Mouse (Mus musculus) right cerebral cortex, adult 2 months (tissue): Measurements from ENCODE around the gene Exosc1.
"Not testable (repeated sequence)": the region's sequence is repeated elsewhere in the genome, so short reads cannot be mapped to it uniquely, and the experiment has no call there.

Experiments
- DNase-seq, 2 experiments: peaks; one replicate each; pipeline ENCODE4 v3.0.0; 2021 to 2022; ENCODE audit warnings: low spot score in 2 of 2

The Exosc1 gene

DNA sequence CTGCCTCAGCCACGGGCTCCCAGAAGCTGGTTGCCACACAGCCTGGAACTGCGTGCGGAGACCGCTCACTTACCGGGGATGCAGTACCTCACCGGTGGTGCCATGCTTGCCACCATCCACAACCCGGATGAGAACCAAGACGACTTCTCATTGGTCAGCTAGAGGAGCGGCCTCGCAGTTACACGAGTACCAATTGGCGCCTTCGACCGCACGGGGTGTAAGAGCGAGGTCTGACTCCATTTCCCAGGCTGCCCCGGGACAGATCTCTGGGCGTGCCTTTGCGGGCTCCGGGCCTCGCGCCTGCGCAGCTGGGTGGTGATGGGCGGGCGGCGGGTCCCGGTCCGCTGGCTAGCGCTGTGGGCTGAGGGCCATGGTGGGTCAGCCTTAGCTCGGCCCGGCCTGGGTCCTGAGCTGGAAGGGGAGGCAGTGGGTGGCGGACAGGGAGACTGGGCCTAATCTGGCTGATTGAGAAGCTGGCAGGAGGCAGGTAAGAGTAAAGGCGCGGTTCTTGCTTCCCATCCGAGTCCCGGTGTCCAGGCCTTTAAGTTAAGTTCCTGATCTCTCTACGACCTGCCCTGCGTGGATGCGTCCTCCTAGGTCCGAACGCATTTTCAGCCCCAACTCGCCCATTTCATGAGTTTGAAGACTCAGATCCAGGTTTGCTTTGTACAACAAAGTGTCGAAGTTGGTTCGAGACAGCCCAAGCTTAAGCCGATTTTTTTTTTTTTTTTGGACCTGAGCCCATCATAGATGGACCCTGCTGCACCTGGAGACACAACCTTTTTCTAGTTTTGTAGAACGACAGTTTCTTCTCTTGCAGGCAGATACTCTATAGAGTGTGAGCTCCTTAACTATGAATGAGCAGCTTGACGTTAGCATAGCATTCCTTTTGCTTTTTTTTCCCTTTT, at the start of gene Exosc1, which contains the start of gene Zdhhc16:
TSS of gene Exosc1 (minus strand) at position 245 of the 908 bp plus-strand sequence.
TSS of gene Zdhhc16 (plus strand) at position 302 of the 908 bp plus-strand sequence.
- peak; percentile 100 for DNase-seq

DNA sequence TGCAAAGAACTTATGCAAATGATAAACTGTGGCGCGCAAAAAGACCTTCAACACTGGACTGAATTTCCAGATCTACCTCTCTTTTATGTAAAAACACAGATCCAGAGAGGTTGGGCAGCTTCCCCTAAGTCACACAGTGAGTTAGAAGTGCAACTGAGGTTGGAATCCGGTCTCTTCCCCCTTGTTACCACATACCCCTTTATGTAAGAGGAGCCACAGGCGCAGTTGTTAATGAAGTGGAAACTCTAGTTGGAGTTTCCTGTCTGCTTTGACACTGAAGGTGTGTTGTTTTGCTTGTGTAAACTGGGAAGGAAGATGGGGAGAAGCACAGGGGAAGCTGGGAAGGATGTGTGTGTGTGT, 49.5 kb upstream of the Exosc1 start:
- DNase-seq, result no peak

DNA sequence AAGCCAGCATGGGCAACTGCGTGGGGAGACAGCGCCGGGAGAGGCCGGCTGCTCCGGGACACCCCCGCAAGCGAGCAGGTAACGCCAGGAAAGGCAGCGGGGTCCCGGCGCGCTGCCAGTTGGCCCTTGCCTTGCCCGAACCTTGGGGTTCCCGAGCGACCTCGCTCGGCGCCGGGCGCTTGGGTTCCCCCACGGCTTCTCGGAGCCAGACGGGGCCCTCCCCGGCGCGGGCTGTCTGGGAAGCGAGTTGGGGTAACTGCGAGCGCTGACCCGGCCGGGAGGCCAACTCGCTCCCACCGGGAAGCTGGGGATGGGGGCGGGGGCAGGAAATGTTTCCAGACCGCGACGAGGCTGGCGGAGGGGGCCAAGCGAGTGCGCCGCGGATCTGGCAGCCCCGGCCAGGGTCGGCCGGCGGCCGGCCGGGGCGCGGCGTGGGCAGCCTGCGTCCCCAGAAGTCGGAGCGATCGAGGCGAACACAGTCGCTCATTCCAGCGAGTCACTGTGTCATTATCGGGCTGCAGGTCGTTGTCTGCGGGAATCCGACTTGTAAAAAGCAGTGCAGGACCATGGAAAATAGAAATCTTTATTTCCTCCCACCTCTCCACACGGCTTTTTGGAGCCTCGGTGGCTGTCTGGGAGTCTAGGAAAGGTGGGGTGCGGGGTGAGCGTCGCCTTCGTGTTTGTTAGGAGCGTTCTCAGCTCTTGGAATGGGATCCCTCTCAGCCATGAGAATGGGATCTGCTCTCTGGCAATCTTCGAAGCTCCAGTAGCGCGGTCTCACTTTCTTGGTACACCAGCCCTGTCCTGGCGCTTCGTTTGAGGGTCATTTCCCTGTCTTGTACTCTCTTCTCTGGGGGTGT, 48.9 kb upstream of the Exosc1 start:
- peak; percentile 17 to 34 for DNase-seq

DNA sequence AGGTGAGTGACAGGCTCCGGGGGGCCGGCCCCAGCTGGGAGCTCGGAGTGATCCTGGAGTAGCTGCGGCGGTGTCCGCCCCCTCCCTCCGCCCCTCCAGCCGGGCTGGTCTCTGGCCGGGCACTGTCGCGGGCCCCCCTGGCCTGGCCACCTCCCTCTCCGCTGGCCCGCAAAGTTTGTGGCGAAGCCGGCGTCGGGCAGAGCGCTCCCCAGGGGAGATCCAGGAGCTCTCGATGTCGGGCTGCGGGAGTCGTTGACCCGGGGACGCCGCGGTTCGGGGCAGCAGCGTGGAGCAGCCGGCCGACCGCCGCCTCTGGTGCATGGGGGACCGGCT, 48.3 kb upstream of the Exosc1 start, which contains the start of gene Ubtd1:
TSS of gene Ubtd1 (plus strand) at position 169 of the 333 bp plus-strand sequence.
- DNase-seq, result no peak

DNA sequence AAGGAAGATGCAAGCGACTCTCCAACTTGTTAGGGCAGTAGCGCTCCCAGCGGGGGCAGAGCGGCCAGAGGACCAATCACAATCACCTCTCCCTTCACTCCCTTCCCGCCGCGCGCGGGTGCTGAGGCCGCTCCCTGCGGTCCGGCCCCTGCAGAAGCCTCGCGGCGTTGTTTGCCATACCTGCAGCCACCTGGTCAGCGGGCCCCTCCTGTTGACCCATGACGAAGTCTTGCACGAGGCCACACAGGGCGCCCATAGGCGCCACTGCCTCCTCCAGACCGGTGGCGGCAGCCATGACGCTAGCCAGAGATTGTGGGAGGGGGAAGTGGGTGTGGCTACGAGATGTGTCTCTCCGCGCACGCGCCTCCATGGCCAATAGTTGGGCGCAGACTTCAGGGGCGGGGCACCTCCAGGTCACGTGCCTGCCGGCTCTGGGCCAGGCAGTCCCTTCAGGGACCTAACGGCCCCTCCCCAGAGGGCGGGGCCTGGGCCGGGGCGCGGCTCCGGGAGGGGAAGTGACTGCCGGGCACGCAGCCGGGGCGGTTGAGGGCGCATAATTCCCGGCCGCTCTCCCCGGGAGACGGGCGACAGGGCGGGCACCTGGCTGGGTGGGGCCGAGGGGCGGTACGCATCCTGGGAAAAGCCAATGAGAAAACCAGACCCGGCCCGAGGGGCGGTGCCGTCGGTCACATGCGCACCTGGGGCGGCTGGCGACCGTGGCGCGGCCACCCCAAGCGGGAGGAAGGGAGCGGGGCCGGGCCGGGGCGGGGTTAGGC, 47.8 kb upstream of the Exosc1 start, which contains the start of gene Mms19:
TSS of gene Mms19 (minus strand) at position 339 of the 776 bp plus-strand sequence.
- peak; percentile 97 to 99 for DNase-seq

DNA sequence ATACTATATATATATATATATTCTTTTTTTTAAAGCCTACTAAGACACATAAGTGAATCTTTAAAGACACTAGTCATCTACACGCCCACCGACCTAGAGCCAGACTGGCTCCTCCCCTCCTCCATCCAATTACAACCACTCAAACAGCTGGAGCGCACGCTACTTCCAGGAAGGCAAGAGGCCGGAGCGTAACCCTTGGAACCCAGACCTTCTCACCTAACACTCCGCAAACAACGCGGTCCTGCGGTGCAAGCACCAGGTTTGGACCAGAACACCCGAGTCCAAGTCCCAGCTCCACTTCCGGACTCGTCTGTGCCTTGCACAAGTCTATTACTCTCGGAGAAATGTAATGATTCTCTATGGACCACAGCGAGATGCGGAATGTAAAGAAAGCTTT, 47.2 kb upstream of the Exosc1 start:
- DNase-seq, result peak in 1 of 2 experiments; percentile 39

DNA sequence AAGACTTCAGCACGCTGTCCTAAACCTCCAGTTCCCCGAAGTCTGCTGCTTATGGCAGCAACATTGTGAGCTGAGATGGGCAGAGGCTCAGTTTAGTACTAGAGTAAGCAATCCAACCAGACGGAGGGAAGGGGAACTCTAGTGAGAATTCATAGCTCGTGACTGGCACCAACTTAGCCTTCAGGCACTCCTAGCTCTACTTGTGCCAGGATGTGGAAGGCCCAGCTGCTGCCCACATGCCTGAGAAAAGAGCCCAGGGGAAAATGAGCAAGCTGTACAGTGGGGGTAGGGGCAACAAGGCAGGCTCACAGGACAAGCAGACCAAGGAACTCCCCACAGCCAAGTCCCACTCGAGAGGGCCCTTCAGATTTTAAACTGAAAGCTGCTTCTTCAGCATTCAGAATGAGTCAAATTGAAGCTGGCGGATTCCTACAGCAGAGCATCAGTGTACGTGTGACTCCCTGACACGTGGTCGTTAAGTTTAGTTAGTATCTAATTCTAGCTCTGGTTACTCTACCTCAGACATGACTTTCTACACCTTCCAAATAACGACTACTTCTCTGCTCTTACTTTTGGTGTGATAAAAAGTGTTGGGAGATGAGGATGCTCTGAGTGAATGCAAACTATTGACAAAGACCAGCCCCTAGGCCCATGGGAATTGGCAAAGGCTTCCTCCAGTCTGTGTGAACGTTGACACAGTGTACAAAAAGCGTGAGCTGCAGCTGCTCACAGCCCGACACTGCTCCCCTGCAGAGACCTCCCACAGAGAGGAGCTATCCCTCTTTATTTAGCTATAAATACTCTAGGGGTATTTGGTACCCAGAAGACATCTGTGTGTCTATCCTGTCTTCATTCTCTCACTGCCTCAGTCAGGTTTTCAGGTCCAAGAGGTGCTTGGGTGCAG, 40.9 kb upstream of the Exosc1 start:
- DNase-seq, result peak; percentile 29 to 42

DNA sequence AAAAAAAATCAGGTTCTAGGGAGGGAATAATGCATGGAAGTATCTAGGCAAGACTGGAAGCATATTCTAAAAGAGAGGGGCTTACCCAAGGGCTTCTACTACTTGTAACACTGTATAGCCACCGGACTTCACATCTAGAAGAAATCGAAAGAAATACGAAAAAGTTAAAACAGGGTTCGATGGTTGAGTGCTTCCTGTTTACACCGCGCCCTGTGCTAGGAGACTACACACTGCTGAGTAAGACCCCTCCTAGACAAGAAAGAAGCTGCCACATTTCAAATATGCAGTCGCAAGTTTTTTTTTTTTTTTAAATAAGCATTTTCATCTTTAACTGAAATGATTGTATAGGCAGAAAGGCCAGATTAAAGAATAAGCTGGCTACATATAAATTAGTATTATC, 36.4 kb upstream of the Exosc1 start:
- DNase-seq, result no peak

DNA sequence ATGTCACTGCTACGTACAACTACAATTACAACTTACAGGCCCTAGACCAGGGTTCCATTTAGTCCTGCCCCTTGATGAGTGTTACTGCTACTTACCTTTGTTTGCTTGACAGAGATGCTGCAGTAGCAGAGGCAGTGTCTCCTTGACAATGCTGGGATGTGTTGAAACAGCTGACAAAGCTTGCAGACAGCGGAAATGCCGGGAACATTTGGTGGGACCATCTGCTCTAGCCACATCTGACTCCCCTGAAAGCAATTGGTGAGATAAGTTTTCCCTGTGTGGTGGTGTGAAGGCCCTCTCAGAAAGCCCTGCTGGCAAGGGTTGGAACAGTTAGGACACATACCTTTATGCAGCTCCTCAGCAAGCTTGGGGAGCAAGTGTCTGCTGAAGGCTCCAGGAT, 20.4 kb upstream of the Exosc1 start:
- DNase-seq, result peak in 1 of 2 experiments; percentile 42

DNA sequence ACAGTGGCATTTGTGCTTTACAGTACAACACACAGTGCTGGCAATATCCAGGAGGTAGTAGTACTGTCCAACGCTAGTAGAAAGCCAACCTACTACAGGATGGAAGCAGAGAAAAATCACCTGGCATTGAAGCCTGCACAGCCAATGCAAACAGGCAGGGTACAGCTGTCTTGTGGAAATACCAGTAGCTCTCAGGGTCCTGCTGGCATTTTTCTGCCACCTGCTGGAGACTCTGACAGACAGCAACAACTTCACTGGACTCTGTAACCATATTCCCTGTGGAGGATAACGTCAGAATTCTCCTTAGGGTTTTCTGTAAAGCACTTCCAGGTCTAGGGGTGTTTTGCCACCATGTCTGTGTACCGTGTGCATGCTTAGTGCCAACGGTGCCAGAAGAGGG, 19.1 kb upstream of the Exosc1 start:
- no peak for DNase-seq

DNA sequence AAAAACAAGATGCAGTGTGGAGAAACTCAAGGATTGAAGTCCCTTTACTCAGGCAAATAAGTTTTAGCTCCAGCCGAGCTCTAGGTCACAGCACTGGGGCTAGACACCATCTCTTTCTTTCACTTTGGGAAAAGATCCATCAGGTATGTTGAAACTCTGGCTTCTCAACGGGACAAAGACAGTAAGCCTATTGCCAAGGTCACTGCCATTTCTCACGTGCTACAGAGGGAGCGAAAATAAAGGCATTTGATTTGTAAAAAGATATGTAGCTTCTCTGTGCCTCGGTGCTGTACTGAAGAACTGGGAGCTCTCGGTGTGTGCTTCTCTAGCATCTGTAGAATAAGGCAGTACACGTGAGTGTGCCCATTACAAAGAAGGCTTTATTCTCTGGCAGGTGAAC, 10.6 kb upstream of the Exosc1 start:
- DNase-seq, result no peak

DNA sequence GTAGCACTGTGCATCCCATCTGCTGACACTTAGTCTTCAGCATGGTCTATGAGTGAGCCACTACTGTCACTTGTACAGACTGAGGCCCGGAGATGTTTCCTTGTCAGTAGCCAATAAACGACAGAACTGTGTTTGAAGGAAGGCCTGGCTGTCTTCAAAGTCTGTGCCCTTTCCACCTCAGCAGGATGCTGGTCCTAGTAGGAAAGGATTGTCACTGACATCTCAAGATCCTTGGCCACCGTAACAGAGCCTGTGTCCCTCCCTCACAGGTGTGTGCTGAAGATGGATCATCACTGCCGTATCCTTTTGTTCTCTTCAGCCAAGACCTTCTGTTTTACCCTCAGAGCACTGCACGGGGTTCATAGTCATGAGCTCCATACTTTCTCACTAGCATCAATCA, 5.3 kb upstream of the Exosc1 start:
- no peak for DNase-seq

DNA sequence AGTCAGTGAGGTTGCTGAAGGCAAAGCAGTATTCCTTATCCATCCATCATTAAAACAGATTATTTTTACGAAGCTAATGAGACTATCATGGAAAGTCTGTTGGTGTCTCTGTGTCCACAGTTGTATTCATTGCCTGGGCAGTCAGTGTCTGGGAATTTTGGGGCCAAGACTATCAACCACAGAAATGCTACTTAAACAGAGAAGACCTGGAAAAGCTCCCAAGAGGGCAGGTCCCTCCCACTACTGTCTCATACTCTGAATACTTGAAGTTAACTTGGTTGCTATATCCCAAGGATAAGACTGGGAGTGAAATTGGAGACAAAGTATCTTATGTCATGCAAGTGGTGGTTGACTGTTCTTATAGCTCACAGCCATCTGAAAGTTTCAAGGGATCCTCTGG, 2.7 kb upstream of the Exosc1 start:
- DNase-seq, result no peak

DNA sequence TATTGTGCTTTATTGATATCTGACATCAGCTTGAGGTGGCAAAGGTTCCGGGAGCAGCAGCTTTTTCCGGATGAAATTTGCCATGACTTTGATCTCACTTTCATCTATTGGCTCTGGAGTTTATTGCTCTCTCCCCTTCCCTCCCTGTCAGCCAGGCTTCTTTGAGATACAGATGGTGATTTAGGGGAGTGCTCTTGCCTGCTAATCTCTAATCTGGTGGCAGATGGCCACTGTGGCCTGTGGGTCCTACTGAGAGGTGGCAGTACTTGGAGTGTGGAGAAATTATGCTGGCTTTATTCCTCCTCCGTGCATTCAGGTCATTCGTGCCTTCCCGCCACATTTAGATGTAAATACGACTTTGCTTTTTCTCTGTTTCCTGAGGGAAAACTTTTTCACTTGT, 901 bp upstream of the Exosc1 start:
- DNase-seq, result no peak

DNA sequence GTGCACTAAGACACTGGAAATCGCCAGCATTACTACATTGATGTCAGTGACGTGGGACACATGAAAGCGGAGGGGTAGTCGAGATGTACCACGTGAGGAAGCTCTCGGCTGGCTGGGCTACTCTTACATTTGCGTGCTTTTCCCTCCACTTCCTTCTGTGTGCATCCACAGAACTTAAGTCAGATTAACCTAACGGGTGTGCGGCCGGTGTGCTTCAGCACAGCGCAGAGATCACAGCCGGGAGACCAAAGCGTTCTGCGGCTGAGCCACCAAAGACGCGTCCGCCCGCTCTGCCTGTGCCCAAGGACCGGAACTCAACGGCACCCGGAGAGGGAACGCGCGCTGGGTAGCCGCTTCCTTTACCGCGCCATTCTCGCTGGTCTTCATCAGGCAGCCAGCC, 537 bp downstream of the Exosc1 start:
- DNase-seq, result peak in 1 of 2 experiments; percentile 29

DNA sequence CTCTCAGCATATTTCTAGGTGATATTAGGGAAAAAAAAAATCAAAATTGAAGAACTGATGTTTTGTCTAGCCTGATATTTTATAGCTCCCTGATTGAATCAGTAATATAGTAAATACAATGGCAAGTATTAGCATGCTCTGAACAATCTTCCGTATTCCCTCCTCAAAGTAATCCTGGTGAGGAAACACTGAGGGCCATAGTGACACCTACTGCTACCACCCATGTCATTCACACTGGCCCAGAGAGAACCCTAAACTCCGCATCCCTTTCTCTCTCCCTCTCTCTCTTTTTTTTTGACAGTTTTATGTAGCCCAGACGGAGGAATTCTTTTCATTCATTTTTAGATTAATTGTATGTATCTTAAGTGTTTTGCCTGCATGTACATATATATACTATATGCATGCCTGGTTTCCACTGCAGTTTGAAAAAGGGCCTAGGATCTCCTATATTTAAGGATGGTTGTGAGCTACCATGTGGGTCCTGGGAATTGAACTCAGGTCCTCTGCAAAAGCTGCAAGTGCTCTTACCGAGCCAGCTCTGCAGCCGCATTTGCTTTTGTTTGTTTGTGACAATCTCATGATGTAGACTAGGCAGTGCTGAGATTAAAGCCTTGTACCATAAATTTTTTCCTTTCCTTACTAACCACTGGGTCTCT, 12.7 kb downstream of the Exosc1 start:
- no peak for DNase-seq

DNA sequence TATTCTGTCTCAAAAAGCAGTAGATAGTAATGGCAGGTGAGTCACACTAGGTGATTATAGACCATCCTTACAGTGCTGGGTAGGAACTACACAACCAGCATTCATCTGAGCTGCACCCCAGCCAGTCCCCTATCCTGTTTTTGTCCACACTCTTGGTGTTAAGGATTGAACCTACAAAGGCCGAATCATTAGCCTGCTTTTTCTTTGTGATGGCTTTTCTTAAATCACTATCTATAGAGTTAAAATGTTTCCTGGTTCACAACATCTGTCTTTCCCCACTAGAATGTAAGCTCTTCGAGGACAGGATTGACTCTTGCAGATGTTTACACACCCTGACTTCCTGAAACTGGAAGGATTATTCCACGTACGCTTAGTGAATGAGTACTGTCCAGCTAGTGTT, 13.8 kb downstream of the Exosc1 start:
- DNase-seq, result no peak

DNA sequence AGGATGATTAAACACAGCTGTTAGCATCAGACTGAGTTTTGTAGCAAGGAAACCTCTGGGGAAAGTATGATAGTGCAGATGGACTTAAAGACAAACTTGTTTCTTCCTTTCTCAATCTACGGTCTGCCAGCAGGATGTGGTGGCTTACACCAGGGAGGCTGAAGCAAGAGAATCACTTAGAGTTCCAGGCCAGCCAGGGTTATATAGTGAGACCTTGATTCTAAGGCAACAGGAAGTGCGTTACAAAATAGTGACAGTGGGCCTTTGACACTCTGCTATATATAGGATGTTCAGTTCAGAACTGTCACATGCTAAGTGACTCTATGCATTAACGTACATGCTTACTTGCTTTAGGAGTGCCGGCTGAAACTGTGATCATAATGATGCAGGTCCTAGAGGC, 16.4 kb downstream of the Exosc1 start:
- no peak for DNase-seq

DNA sequence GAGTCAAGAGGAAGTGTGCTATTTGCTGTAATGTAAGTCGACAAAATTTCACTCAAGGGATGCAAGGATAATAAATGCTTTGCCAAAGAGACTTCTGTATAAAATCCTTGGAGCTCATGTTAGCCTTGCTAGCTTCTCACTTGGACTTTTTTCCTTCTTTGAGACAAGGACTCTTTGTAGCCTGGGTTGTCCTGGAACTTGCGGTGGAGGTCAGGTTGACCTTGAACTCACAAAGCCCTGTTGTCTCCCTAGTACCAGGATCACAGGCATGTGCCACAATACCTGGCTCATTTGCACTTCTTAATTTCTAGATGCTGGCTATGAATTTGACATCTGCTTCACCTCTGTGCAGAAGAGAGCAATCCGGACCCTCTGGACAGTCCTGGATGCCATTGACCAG, 17.9 kb downstream of the Exosc1 start:
- no peak for DNase-seq

DNA sequence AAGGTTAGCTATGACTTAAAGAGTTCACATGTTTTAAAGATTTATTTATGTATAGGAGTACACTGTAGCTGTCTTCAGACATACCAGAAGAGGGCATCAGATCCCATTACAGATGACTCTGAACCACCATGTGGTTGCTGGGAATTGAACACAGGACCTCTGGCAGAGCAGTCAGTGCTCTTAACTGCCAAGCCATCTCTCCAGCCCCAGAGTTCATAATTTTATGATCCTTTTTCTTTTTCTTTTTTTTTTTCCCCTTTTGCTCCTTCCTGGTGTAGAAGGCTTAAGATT, 18.7 kb downstream of the Exosc1 start:
- DNase-seq, result not testable (repeated sequence)
